Mouse (Mus musculus) CH12.LX (cell line): ENCODE measurements at regions not wholly inside any gene's neighbourhood (a gene's known extent, or its start where the extent isn't known, plus 50 kb on each side); places are given as distances from the start of the nearest gene placed in this dataset.
A peak's percentile ranks its signal among the peaks of the same experiment; 100 is the strongest.

Experiments
- CTCF ChIP-seq, 2 experiments: IDR thresholded peaks in 1 of 2; conservative IDR thresholded peaks in 1 of 2; 2 replicates each; pipeline ENCODE4 v1.5.1; 2011 to 2012; ENCODE audit warnings: low read depth in 2 of 2, low read length in 2 of 2, improper control_type of control experiment in 1 of 2, inconsistent platforms in 1 of 2, mild to moderate bottlenecking in 1 of 2, moderate library complexity in 1 of 2
- EP300 ChIP-seq: IDR thresholded peaks from 2 replicates; pipeline ENCODE4 v1.6.1; 2011; ENCODE audit warnings: low read length, improper control_type of control experiment
- ETS1 ChIP-seq: conservative IDR thresholded peaks from 2 replicates; pipeline ENCODE4 v1.6.1; 2012; ENCODE audit warnings: low read depth, mild to moderate bottlenecking, inconsistent platforms, low read length, improper control_type of control experiment, moderate library complexity
- RCOR1 ChIP-seq: conservative IDR thresholded peaks from 2 replicates; pipeline ENCODE4 v1.6.1; 2012; ENCODE audit warnings: low read depth, mild to moderate bottlenecking, inconsistent platforms, low read length, improper control_type of control experiment

DNA sequence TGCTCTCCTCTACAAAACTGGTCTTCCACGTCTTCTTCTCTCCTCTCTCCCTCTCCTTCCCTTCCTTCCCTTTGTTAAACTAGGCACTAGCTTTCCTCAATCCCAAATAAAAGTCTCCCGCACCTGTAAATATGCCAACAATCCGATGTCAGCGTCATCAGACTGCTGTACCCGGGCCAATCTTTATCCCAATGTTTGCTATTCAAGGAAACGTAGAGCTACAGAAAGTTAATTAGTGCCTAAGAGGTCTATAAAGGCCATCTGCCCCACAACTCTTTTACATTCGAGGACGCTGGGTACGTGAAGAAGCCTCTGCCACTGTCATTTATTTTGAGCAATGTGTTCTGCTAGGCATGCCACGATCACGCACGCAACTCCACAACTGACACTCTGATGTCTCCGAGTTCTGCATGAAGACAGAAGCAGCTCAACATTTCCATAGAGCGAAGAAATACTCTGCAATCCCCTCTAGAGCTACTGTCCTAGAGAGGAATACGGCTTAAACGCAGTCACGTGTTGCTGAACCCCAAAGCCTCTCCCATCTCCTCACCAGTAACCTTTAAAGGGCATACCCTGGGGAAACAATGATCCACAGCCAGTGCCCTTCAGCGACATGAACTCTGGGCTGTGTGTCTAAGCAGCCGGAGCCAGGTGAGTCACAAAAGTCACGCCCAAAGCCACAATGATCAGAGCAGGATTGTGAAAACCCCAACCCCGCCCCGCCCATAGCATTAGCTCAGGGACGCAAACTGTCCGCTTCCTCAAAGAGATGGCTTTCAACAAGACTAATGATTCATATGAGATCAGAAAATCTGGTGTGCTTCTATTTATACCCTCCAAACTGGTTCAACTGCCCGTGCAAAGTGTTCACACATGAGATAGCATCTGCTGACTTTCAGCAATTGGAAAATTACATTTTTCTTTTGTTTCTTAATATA is 510.9 kb upstream of the Gm10131 start:
- peak; percentile 68 for TF ChIP-seq ETS1
- TF ChIP-seq RCOR1, result no peak
- TF ChIP-seq CTCF (conservative IDR thresholded peaks at IDR 0.05 in 1 of 2, IDR thresholded peaks at IDR 0.05 in 1 of 2; ENCODE audit: low read depth in 2 of 2, low read length in 2 of 2), result no peak
- TF ChIP-seq EP300, result no peak; the same call in 1 of the 2 replicates
